Mouse (Mus musculus): ENCODE measurements at regions not wholly inside any gene's neighbourhood (a gene's known extent, or its start where the extent isn't known, plus 50 kb on each side); places are given as distances from the start of the nearest gene placed in this dataset.

- 0 out of 2 replicates have a peak, but pooled peaks have one; percentile 13 for ATAC-seq (ENCODE audit: insufficient read depth, low FRiP score, low TSS enrichment)
- no peak overlapping the region for H3K9ac ChIP-seq (ENCODE audit: low read length)
These were observed 1268.1 kb downstream of the Hace1 start for GRCm38 (mm10) chr10:46845578-46846314.

More at GRCm38 (mm10) chr10:46845578-46846314, 1268.1 kb downstream of the Hace1 start:
- Histone ChIP-seq H3K27me3 (ENCODE audit: control insufficient read depth, insufficient read depth, low read length) (no peaks in the 10 kb centered on the region), H3K36me3 (ENCODE audit: control insufficient read depth, insufficient read depth, low read length) (no peaks in the 10 kb centered on the region), H3K4me1 (ENCODE audit: control insufficient read depth, insufficient read depth, low read length) (no peaks in the 10 kb centered on the region), H3K4me2 (ENCODE audit: low read depth) (no peak overlapping the region), H3K27ac (ENCODE audit: low read depth, low read length) (no peak overlapping the region), H3K9me3 (ENCODE audit: control insufficient read depth, low read length) (no peaks in the 10 kb centered on the region), H3K4me3 (ENCODE audit: low read depth, low read length) (no peak overlapping the region)
- 76% methylated on average over 3 of the region's 3 CpGs for WGBS
- no peak for DNase-seq (ENCODE audit: low spot score)
